ENCODE assay signal across 13 mouse cellular contexts in genomic region chr6:56032231-56032630, GRCm38 (mm10). TPM values are rescaled to one million over a fixed set of nuclear protein-coding genes. Genes with fewer than 3 reads are reported as not detected.
"Had no signal": no experiment of that assay in that cellular context is flagged by ENCODE, and none has a peak within 500 bp of the region (broad histone marks: within the 10 kb centered on the region; RNA-seq: fewer than 3 reads in every experiment).

No protein-coding gene starts in this region.

- H3K27me3 ChIP-seq: limb, embryonic 13.5 days; midbrain, embryonic 13.5 days had no signal

- DNase-seq: kidney, postnatal 10 days; left cerebral cortex, postnatal 4 days; lung, adult 18-20 months; lung, postnatal 36 days; right cerebral cortex, postnatal 14 days; thymus, postnatal 36 days had no signal

- ATAC-seq: midbrain, embryonic 13.5 days had no signal

- H3K9me3 ChIP-seq: limb, embryonic 13.5 days; midbrain, embryonic 13.5 days had no signal

- H3K4me3 ChIP-seq: limb, embryonic 13.5 days; midbrain, embryonic 13.5 days had no signal

- H3K27ac ChIP-seq: limb, embryonic 13.5 days; liver, embryonic 14.5 days; midbrain, embryonic 13.5 days had no signal

- H3K4me2 ChIP-seq: limb, embryonic 13.5 days; midbrain, embryonic 13.5 days had no signal

- H3K9ac ChIP-seq: limb, embryonic 13.5 days; liver, embryonic 14.5 days; midbrain, embryonic 13.5 days had no signal

- H3K36me3 ChIP-seq: limb, embryonic 13.5 days; midbrain, embryonic 13.5 days had no signal

RNA-seq across cellular contexts. Expression of gene Ppp1r17, which starts 14.9 kb away (rescaled TPM):
- total RNA-seq: liver, adult 2 months; megakaryocyte progenitor cell, adult 5-6 weeks had no signal
- polyA plus RNA-seq: large intestine, adult 2 months; liver, adult 2 months; liver, embryonic 14.5 days; small intestine, adult 2 months had no signal
